Mouse (Mus musculus) stomach, embryonic 16.5 days (tissue): ENCODE data around the gene Pitpnb. TPM values are rescaled to one million over a fixed set of nuclear protein-coding genes. Genes with fewer than 3 reads are reported as not detected.

ENCODE experiments used
- ATAC-seq: fragments of 200-750 bp; cut with Nextera tagmentation; 2 replicates; pipeline ENCODE4 v1.8.0; 2017; ENCODE audit warnings: moderate number of reproducible peaks, moderate TSS enrichment; ENCODE audit not compliant: insufficient read depth, low FRiP score
- H3K27ac ChIP-seq: fragments of 300-500 bp; sonication (generic); 2 replicates; pipeline ENCODE4 v1.5.1; 2014; ENCODE audit warnings: low read length
- H3K27me3 ChIP-seq: fragments of 300-500 bp; sonication (generic); 2 replicates; pipeline ENCODE4 v1.6.1; 2014; ENCODE audit warnings: low read length, control low read depth, mixed read lengths; ENCODE audit not compliant: control insufficient read depth, insufficient read depth
- H3K36me3 ChIP-seq: fragments of 300-500 bp; sonication (generic); 2 replicates; pipeline ENCODE4 v1.6.1; 2014; ENCODE audit warnings: low read length; ENCODE audit not compliant: control insufficient read depth, insufficient read depth
- H3K4me1 ChIP-seq: fragments of 300-500 bp; sonication (generic); 2 replicates; pipeline ENCODE4 v1.6.1; 2014; ENCODE audit warnings: low read length, control low read depth, mixed read lengths; ENCODE audit not compliant: control insufficient read depth, insufficient read depth
- H3K4me2 ChIP-seq: fragments of 300-500 bp; sonication (generic); 2 replicates; pipeline ENCODE4 v1.6.1; 2014; ENCODE audit warnings: low read depth, low read length, mixed read lengths
- H3K4me3 ChIP-seq: fragments of 300-500 bp; sonication (generic); replicated peaks from 2 replicates; pipeline ENCODE4 v1.5.1; 2014; ENCODE audit warnings: mild to moderate bottlenecking, low read length
- H3K9ac ChIP-seq: fragments of 300-500 bp; sonication (generic); 2 replicates; pipeline ENCODE4 v1.6.1; 2014; ENCODE audit warnings: low read length
- H3K9me3 ChIP-seq: fragments of 300-500 bp; sonication (generic); replicated peaks from 2 replicates; pipeline ENCODE4 v1.6.1; 2016; ENCODE audit warnings: low read length, control low read depth; ENCODE audit not compliant: control insufficient read depth
- WGBS: fragments of 180-500 bp; shearing (Covaris S2); extraction: QIAGEN DNeasy Blood & Tissue Kit; methylation state at CpG from one replicate; pipeline ENCODE4 v1.1.7; 2014; 5-methylcytosine and 5-hydroxymethylcytosine counted together
- polyA plus RNA-seq: library from polyadenylated mRNA; unstranded; fragments of >200 nt; fragmentation: Nextera tagmentation; extraction: Ambion mirVana; gene quantifications from 2 replicates; pipeline ENCODE4 v1.2.1, GENCODE M21; 2015

Pitpnb gene
- polyA plus RNA-seq, 1 experiment from 2014 or later, result 102 TPM

- no peak for ATAC-seq
- WGBS, result 13% methylated on average over 56 of the region's 56 CpGs
- peak overlapping the region; percentile 92 for H3K4me2 ChIP-seq
- H3K27ac ChIP-seq, result no peak overlapping the region
- peaks cover 21% of the 10 kb centered on the region for H3K27me3 ChIP-seq
- H3K4me3 ChIP-seq, result peak overlapping the region; percentile 77
- peak overlapping the region; percentile 92 for H3K9ac ChIP-seq
- H3K36me3 ChIP-seq, result no peaks in the 10 kb centered on the region
- no peaks in the 10 kb centered on the region for H3K9me3 ChIP-seq
- H3K4me1 ChIP-seq, result peaks cover 38% of the 10 kb centered on the region
Measured at GRCm38 (mm10) chr5:111420011-111420691, 89.6 kb downstream of the Pitpnb start.

DNA sequence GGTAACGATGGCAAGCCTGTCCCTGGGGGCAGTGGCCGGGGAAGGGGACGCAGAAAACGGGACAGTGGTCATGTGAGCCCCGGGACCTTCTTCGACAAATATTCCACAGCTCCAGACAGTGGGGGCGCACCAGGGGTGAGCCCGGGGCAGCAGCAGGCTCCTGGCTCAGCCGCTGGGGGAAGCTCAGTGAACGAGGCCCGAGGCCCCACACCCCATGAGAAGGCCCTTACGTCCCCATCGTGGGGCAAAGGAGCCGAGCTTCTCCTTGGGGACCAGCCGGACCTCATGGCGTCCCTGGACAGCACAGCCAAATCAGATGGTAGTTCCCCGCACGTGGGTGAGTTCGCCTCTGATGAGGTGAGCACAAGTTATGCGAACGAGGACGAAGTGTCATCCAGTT, 90.3 kb downstream of the Pitpnb start:
- Histone ChIP-seq H3K27me3 (peaks cover 21% of the 10 kb centered on the region), H3K27ac (no peak overlapping the region), H3K9me3 (no peaks in the 10 kb centered on the region), H3K4me1 (peaks cover 37% of the 10 kb centered on the region), H3K4me3 (peak overlapping the region; percentile 77), H3K36me3 (no peaks in the 10 kb centered on the region), H3K9ac (peak overlapping the region; percentile 92), H3K4me2 (peak overlapping the region; percentile 92)
- 69% methylated on average over 22 of the region's 22 CpGs for WGBS
- no peak for ATAC-seq

DNA sequence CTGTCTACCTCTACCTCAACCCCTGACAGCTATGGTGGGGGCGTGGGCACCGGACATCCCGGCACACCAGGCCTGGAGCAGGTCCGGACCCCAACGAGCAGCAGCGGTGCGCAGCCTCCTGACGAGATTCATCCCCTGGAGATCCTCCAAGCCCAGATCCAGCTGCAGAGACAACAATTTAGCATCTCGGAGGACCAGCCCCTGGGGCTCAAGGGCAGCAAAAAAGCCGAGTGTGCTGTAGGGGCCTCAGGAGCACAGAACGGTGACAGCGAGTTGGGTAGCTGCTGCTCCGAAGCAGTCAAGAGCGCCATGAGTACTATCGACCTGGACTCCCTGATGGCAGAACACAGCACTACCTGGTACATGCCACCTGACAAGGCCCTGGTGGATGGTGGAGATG, 90.9 kb downstream of the Pitpnb start:
- Histone ChIP-seq H3K4me2 (peak overlapping the region; percentile 92), H3K27me3 (peaks cover 21% of the 10 kb centered on the region), H3K9ac (peak overlapping the region; percentile 58; the same call in 1 of the 2 replicates), H3K36me3 (no peaks in the 10 kb centered on the region), H3K4me3 (peak overlapping the region; percentile 77), H3K4me1 (peaks cover 43% of the 10 kb centered on the region), H3K27ac (no peak overlapping the region), H3K9me3 (no peaks in the 10 kb centered on the region)
- no peak for ATAC-seq
- WGBS, result 68% methylated on average over 15 of the region's 15 CpGs

DNA sequence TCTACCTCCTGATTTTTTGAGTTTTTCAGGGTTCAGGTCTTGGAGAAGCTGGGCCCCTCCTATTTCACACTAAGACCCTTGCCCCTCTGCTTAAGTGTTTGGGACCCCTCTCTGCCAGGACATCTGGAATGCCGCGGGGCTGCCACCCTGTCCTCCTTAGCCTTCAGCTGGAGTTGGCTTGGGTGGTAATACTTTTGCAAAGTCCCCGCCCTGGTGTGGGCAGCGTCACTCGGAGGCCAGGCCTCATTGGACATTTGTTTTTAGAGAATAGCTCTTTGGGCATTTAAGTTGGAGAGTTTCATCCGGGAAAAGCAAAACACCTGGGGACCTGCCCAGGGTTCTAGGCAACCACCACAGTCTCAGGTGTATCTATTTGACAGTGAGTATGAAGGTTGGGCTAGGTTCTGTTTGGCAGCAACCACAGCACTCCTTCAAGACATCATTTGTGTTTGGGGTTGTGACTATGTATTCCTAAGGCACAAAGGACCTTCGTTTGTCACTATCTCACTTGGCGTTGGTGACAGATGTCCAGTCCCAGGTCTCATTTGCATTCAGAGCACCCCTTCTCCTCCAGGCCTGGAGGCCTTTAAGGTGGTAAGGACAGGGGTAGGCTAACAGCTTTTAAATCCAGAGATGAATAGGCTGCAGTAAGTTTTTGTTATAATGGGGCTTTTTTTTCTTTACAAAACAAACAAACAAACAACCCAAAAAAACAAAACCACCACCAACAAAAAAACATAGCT, 91.7 kb downstream of the Pitpnb start:
- ATAC-seq, result no peak
- H3K4me1 ChIP-seq, result peaks cover 47% of the 10 kb centered on the region
- H3K27me3 ChIP-seq, result peaks cover 21% of the 10 kb centered on the region
- peak overlapping the region; percentile 58 for H3K9ac ChIP-seq
- H3K4me2 ChIP-seq, result peak overlapping the region; percentile 92
- H3K9me3 ChIP-seq, result no peaks in the 10 kb centered on the region
- 65% methylated on average over 8 of the region's 8 CpGs for WGBS
- H3K27ac ChIP-seq, result no peak overlapping the region
- peak overlapping the region; percentile 77 for H3K4me3 ChIP-seq
- H3K36me3 ChIP-seq, result no peaks in the 10 kb centered on the region

DNA sequence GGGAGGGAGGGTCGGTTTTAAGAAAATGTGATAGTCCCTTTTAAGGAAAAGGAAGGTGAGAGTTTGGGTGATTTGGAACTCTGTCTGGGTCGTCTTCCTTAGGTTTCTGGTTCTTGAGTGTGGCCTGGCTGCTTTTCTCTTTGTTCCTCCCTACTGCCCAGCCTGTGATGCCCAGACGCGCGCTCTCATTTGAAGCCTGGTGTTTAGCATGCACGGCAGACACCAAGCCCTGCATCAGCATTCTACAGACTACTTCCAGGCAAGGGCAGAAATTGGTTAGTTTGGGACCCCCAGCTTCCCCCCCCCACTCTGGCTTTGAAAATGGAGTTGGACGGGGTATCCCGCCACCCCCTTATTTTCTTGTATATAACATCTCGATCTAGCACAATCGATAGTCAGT, 92.4 kb downstream of the Pitpnb start:
- peaks cover 21% of the 10 kb centered on the region for H3K27me3 ChIP-seq
- 63% methylated on average over 10 of the region's 10 CpGs for WGBS
- no peak overlapping the region for H3K27ac ChIP-seq
- H3K4me1 ChIP-seq, result peaks cover 50% of the 10 kb centered on the region
- H3K4me3 ChIP-seq, result peak overlapping the region; percentile 77
- H3K4me2 ChIP-seq, result peak overlapping the region; percentile 92
- no peak for ATAC-seq
- H3K36me3 ChIP-seq, result no peaks in the 10 kb centered on the region
- no peaks in the 10 kb centered on the region for H3K9me3 ChIP-seq
- H3K9ac ChIP-seq, result peak overlapping the region; percentile 4; the same call in 1 of the 2 replicates

GRCm38 (mm10) chr5:111423616-111424015, 93.1 kb downstream of the Pitpnb start:
- Histone ChIP-seq H3K27me3 (peaks cover 21% of the 10 kb centered on the region), H3K4me1 (peaks cover 45% of the 10 kb centered on the region), H3K36me3 (no peaks in the 10 kb centered on the region), H3K9me3 (no peaks in the 10 kb centered on the region), H3K9ac (peak overlapping the region; percentile 24; the same call in 1 of the 2 replicates), H3K4me3 (peak overlapping the region; percentile 77), H3K27ac (no peak overlapping the region), H3K4me2 (peak overlapping the region; percentile 92)
- ATAC-seq, result no peak
- WGBS, result 60% methylated on average over 4 of the region's 4 CpGs

- no peaks in the 10 kb centered on the region for H3K9me3 ChIP-seq
- H3K27ac ChIP-seq, result no peak overlapping the region
- H3K27me3 ChIP-seq, result peaks cover 3% of the 10 kb centered on the region; the same call in 1 of the 2 replicates
- no peak overlapping the region for H3K4me2 ChIP-seq
- 75% methylated on average over 9 of the region's 9 CpGs for WGBS
- no peaks in the 10 kb centered on the region for H3K36me3 ChIP-seq
- no peak overlapping the region for H3K9ac ChIP-seq
- H3K4me3 ChIP-seq, result no peak overlapping the region
- H3K4me1 ChIP-seq, result peaks cover 28% of the 10 kb centered on the region
- ATAC-seq, result no peak
Measured at GRCm38 (mm10) chr5:111425813-111426212, 95.2 kb downstream of the Pitpnb start.

- Histone ChIP-seq H3K4me3 (no peak overlapping the region), H3K36me3 (no peaks in the 10 kb centered on the region), H3K27ac (no peak overlapping the region), H3K27me3 (no peaks in the 10 kb centered on the region), H3K9me3 (no peaks in the 10 kb centered on the region), H3K4me1 (peaks cover 31% of the 10 kb centered on the region), H3K9ac (no peak overlapping the region), H3K4me2 (no peak overlapping the region)
- 56% methylated on average over 5 of the region's 5 CpGs for WGBS
- no peak for ATAC-seq
Measured at GRCm38 (mm10) chr5:111426249-111426648, 95.7 kb downstream of the Pitpnb start.

DNA sequence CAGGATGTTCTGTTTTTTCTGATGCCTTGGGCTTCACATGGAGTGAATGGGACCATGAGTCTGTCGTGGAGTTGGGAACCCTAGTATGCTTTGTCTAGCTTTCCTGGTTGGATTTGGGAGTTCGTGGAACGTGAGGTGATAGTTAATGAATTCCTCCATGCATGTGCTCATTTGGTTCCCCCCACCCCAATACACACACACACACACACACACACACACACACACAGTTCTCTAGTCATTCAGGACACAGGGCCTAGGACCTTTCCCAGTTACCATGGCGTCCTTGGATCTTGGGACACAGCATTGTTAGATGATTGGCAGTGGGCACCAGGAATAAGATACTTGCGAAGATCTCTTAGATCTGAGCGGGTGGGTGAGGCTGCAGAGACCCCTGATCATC, 98.3 kb downstream of the Pitpnb start:
- H3K4me2 ChIP-seq, result no peak overlapping the region
- no peaks in the 10 kb centered on the region for H3K9me3 ChIP-seq
- H3K27ac ChIP-seq, result no peak overlapping the region
- H3K36me3 ChIP-seq, result no peaks in the 10 kb centered on the region
- no peak overlapping the region for H3K4me3 ChIP-seq
- H3K4me1 ChIP-seq, result peaks cover 41% of the 10 kb centered on the region
- no peaks in the 10 kb centered on the region for H3K27me3 ChIP-seq
- H3K9ac ChIP-seq, result no peak overlapping the region
- 74% methylated on average over 6 of the region's 6 CpGs for WGBS
- ATAC-seq, result no peak
